Mouse (Mus musculus) cerebellum, postnatal 10 days (tissue): ENCODE data around the gene Speg.

Experiments
- DNase-seq, 2 experiments: peaks; one replicate each; pipeline ENCODE4 v3.0.0; 2021; ENCODE audit warnings: mixed read lengths in 2 of 2

Gene Speg

GRCm38 (mm10) chr1:75374950-75375936 lies at the start of gene Speg:
Speg (plus strand) TSS chr1:75375297.
- peak in 1 of 2 experiments; percentile 15 for DNase-seq

GRCm38 (mm10) chr1:75327461-75327860 lies 47.6 kb upstream of the Speg start:
- DNase-seq = no peak

DNA sequence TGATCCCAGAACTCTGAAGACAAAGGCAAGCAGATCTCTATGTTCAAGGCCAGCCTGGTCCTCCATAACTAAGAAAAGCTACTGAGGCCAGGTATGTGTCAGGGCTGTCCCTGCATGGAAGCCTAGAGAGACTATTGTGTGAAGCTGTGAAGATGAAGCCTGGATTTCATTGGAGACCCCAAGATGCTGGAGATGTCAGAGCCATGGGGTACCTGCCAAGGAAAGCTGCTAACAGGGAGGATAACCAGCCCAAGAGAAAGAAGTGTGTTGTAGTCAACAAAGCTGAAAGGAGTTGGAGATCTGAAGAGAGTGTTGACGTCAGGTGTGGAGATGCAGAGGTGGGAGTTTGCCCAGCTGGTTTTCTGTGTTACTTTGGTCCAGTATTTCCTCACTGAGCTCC lies 43.8 kb upstream of the Speg start:
- no peak for DNase-seq

DNA sequence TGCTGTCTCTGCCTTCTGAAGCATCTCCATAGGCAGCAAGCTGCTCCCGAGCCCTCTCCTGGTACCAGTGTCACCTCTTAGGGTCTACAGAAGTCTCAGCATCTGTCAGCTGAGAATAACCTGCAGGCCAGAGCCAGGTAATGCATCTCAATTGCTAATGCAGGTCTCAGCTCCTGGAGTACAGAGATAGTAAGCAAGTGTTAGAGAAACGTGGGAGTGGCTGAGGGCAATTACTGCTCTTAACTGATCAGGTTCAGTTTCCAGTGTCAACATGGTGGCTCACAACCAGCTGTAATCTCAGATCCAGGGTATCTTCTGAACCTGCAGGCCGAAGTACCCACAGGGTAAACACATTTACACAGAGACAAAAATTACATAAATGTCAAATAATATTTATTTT lies 38.6 kb upstream of the Speg start:
- DNase-seq = no peak

DNA sequence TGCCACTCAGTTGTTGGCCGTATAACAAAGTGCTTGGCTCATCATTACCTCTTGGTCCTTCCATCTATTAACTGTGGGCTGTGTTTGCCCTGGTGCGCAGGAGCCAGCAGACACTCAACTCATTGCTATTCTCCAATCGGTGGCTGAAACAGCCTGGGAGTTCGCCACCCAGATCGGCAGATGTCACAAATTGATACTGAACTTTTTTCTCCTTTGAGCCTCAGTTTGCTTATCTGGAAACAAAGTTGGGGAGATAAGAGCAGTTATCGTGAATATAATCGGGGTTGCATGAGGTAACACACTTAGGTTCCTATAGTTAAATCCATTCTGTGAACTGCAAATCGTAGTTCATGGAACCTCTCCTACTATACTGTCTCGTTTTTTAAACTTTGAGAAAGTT lies 38.0 kb upstream of the Speg start:
- DNase-seq = no peak

DNA sequence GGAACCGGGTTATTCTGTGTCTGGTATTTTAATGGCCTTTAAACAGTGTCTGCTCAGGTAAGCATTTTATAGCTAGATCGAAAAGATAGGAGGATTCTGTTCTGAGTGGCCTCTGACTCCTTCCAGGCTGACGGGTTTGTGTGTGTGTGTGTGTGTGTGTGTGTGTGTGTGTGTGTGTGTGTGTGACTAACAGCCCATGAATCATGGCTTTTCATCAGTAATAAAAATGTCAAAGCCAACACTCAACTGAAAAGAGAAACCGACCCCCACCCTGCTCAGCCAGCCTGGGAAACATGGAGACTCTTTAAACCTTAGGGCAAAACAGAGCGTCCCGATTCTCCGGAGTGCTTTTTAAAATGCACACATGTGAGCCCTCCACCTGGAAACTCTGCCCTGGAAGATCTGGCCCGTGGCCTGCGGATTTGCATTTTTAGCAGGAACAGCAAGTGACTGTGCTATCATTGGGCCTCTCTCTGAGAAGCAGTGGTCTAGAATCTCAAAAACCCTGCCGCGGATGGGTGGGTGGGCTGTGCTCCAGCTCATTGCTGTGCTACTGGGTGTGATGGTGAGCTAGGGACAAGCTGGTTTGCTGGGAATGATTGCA lies 36.9 kb upstream of the Speg start:
- DNase-seq = peak in 1 of 2 experiments; percentile 49

GRCm38 (mm10) chr1:75339337-75339736 lies 35.8 kb upstream of the Speg start:
- DNase-seq = no peak

DNA sequence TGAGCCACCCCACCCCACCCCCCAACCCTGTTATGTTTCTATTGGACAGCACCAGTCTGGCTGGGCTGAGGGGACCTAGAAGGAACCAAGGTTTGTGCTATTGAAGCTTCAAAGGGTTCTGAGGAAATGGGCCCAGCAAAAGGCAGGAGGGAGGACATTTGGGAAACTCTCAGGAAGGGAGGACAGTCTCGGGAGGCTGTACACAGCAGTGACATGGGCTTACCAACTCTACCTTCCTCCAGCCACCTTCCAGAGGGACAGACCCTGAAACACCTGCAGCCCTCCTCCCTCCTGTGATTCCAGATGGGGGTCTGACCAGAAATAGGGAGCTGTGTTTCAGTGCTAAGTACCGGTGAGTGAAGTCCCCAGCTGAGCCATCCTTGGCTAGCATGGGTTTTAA lies 34.6 kb upstream of the Speg start:
- DNase-seq = no peak

GRCm38 (mm10) chr1:75342874-75343416 lies 32.2 kb upstream of the Speg start:
- DNase-seq = peak; percentile 81 to 88

DNA sequence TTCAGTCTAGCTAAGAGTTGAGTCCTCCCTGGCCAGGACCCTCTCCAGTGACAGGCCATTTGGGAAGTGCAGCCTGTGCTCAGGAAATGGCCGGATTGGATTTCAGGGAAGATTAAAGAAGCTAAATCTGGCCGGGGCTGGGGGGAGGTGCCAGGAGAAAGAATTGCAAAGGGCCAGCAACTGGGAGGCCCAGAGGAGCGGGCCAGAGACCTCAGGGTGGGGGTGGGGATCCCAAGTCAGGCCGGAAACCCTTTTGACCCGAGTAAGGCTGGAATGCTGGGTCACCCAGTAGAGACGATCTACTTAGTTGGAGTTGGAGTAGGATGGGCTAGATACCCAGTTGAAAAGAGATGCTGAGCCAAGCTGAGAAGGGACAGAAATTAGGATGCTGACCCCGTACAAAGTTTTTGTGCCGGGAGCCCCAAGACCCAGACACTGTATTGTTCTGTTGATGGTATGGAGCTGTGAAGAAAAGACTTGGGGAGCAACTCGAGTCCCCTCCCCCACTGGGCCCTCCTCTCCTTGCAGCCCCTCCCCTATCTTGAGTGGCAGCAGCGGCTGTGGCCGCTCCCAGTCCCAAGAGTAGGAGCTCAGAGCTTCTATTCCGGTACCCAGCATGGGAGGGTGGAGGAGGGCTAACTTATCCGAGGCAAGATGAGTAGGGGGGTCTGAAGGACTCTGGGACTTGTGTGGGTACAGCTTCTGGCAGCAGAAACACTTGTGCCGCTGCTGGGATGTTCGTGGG lies 30.6 kb upstream of the Speg start:
- no peak for DNase-seq

DNA sequence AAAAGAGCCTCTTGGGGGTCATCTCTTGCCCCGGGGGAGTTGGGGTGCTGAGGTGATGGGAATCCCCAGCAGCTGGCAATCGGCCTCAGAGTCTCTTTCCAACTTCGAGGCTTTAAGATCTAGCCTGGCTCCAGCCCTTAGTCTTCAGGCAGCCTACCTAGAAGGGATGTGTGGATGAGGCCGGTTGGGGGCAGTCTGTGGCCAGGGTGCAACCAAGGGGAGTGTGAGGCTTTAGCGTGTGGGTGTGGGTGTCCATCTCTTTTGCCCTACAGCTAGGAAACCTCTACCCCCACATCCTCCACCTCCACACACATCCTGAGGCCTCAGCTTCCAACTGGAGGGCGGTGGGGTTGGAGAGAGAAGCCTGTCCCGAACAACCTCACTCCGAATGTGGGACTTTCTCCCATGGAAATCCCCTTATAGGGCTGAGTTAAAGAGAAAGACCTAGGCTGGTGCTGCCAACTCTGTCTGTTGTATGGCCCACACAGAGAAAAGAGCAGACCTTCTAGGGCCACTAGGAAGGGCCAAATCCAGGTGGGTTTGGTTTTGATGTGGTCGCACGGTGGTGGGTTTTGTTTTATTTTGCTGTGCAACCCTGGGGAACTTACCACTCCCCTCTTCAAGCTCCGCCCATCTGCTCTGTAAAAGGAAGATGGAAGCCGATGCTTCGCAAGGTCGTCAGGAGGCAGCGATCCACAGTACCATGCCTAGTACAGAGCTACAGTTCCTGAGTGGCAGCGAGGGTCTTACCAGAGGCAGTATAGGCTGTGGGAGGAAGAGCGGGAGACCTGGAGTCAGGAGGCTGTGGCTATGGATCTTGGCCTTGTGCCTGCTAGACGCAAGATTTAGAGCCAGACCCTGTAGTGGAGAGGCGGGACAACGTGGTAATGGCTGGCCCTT lies 29.8 kb upstream of the Speg start:
- DNase-seq = no peak

- DNase-seq = no peak
These were observed 27.8 kb upstream of the Speg start for GRCm38 (mm10) chr1:75347279-75347678.

- DNase-seq = no peak
These were observed 25.8 kb upstream of the Speg start for GRCm38 (mm10) chr1:75349275-75349674.

GRCm38 (mm10) chr1:75357261-75357660 lies 17.8 kb upstream of the Speg start:
- DNase-seq = peak; percentile 81 to 84

DNA sequence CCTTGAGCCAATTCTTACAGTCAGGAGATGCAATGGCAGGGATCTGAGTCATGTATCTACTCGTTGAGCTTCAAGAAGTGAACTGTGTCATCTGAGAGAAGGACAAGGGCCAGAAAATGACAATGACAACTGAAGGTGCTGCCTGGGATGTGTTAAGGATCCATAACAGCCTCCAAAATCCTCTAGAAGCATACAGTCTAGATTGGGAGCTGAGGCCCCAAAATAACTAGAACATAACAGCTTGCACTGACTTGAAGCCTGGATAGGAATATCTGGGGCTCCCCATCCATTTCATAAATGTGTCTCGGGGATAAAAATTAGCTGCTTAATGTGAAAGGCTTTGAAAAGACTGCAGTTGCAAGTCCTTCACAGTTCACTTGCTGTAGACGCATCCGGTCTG lies 17.1 kb upstream of the Speg start:
- DNase-seq = no peak

DNA sequence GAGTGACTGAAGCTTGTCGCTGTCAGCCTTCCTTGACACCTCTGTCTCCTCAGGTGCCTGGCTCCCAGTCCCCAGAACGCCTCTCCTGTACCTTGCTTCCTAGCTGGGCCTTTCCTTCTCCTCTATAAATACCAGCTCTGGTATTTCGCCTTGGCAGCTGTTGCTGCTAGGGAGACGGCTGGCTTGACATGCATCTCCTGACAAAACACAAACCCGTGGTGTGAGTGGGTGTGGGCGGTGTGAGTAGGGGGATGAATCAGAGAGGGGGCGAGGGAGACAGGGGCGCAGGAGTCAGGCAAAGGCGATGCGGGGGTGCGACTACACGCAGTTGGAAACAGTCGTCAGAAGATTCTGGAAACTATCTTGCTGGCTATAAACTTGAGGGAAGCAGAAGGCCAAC lies 15.8 kb upstream of the Speg start:
- DNase-seq = no peak

GRCm38 (mm10) chr1:75360112-75361031 lies 14.7 kb upstream of the Speg start, which contains the start of gene Des:
Des (plus strand) TSS chr1:75360329.
- peak in 1 of 2 experiments; percentile 42 for DNase-seq

DNA sequence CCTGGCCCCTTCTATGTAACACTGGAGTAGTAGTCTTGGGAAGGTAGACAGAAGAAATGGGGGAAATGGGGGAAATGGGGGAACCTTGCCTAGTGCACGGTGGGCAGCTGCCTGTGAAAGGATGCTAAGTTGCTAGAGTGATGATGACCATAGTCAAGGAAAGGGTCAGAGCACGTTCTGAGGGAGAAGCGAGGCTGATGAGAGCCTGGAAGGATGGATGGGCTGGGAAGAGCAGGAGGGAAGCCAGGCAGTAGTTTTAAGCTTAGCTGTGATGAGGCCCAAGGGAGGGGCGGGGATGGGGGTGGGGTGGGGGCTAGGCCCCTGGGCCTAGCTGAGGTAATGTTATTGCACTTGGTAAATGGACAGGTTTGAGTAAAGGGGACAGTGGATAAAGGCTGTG lies 14.0 kb upstream of the Speg start:
- DNase-seq = no peak

- no peak for DNase-seq
These were observed 13.3 kb upstream of the Speg start for GRCm38 (mm10) chr1:75361750-75362149.

DNA sequence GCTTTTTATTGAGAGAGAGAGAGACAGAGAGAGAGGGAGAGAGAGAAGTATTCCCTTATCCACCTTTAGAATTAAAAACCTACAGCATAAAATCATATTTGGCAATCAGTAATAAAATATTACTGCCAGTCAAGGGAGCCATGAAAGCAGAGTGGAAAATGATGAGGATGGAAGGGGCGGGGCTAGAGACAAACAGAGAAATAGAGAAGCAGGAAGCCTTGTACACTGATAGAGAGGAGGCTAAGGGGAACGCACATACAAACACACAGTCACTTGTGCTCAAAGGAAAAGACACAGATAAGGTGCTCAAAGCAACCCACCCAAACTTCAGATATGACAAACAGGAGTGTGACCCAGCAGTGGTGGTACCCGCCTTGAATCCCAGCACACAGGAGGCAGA lies 11.2 kb upstream of the Speg start:
- no peak for DNase-seq
